Mouse (Mus musculus) liver, postnatal 0 days (tissue): ENCODE measurements at regions not wholly inside any gene's neighbourhood (a gene's known extent, or its start where the extent isn't known, plus 50 kb on each side); places are given as distances from the start of the nearest gene placed in this dataset.

ENCODE experiments used
- CTCF ChIP-seq: sonication (generic); IDR thresholded peaks from 2 replicates; pipeline ENCODE4 v1.5.1; 2016; ENCODE audit warnings: antibody characterized with exemption, low read depth
- EP300 ChIP-seq: IDR thresholded peaks from 2 replicates; pipeline ENCODE4 v1.6.1; 2016; ENCODE audit warnings: antibody characterized with exemption, low read depth, mild to moderate bottlenecking

GRCm38 (mm10) chr4:45590836-45591235 is 58.6 kb upstream of the Shb start:
- no peak for TF ChIP-seq CTCF
- TF ChIP-seq EP300 = no peak
